Mouse (Mus musculus): Measurements from ENCODE around the gene Nek8. TPM values are rescaled to one million over a fixed set of nuclear protein-coding genes. Genes with fewer than 3 reads are reported as not detected.

The Nek8 gene
- polyA plus RNA-seq, 1 experiment from 2014 or later, result 18.3 TPM

Small RNA genes lying within 50 kb of the gene (microRNA-seq; reads per million reads assigned to microRNA genes)
- 0.70 reads per million for gene Mir7653

Other genes with a start within 250 kb of the Nek8 start
- 0.06 TPM in 1 of 2 replicates, not detected in the other for gene Sez6, start 245.9 kb downstream of the Nek8 start, polyA plus RNA-seq (2016; fragmentation: Nextera tagmentation; extraction: Ambion mirVana)
- gene Phf12, start 193.9 kb downstream of the Nek8 start, polyA plus RNA-seq (2016; fragmentation: Nextera tagmentation; extraction: Ambion mirVana), result 26.8 and 27.7 TPM in 2 replicates
- 19.0 and 20.4 TPM in 2 replicates for gene Dhrs13, start 144.4 kb downstream of the Nek8 start, polyA plus RNA-seq (2016; fragmentation: Nextera tagmentation; extraction: Ambion mirVana)
- 49.5 and 52.0 TPM in 2 replicates for gene Flot2, start 138.7 kb downstream of the Nek8 start, polyA plus RNA-seq (2016; fragmentation: Nextera tagmentation; extraction: Ambion mirVana)
- gene Eral1, start 96.3 kb downstream of the Nek8 start, polyA plus RNA-seq (2016; fragmentation: Nextera tagmentation; extraction: Ambion mirVana), result 39.2 and 41.0 TPM in 2 replicates
- gene Fam222b, start 82.0 kb downstream of the Nek8 start, polyA plus RNA-seq (2016; fragmentation: Nextera tagmentation; extraction: Ambion mirVana), result 12.7 and 14.5 TPM in 2 replicates
- gene Traf4, start 11.1 kb downstream of the Nek8 start, polyA plus RNA-seq (2016; fragmentation: Nextera tagmentation; extraction: Ambion mirVana), result 115 and 128 TPM in 2 replicates
- gene Tlcd1, start within 50 bp of the Nek8 start, polyA plus RNA-seq (2016; fragmentation: Nextera tagmentation; extraction: Ambion mirVana), result 11.6 and 11.9 TPM in 2 replicates
- gene Rpl23a, start 6.9 kb upstream of the Nek8 start, polyA plus RNA-seq (2016; fragmentation: Nextera tagmentation; extraction: Ambion mirVana), result 1,381 and 1,432 TPM in 2 replicates
- 149 and 157 TPM in 2 replicates for gene Rab34, start 11.8 kb upstream of the Nek8 start, polyA plus RNA-seq (2016; fragmentation: Nextera tagmentation; extraction: Ambion mirVana)
- 1.9 and 2.7 TPM in 2 replicates for gene Proca1, start 16.7 kb upstream of the Nek8 start, polyA plus RNA-seq (2016; fragmentation: Nextera tagmentation; extraction: Ambion mirVana)
- gene Sdf2, start 69.1 kb upstream of the Nek8 start, polyA plus RNA-seq (2016; fragmentation: Nextera tagmentation; extraction: Ambion mirVana), result 49.5 and 54.8 TPM in 2 replicates
- 36.8 and 42.2 TPM in 2 replicates for gene Supt6, start 69.3 kb upstream of the Nek8 start, polyA plus RNA-seq (2016; fragmentation: Nextera tagmentation; extraction: Ambion mirVana)
- 79.1 and 81.8 TPM in 2 replicates for gene 2610507B11Rik, start 85.1 kb upstream of the Nek8 start, polyA plus RNA-seq (2016; fragmentation: Nextera tagmentation; extraction: Ambion mirVana)
- 0.26 and 0.28 TPM in 2 replicates for gene BC030499, start 114.2 kb upstream of the Nek8 start, polyA plus RNA-seq (2016; fragmentation: Nextera tagmentation; extraction: Ambion mirVana)
- 55.3 and 63.6 TPM in 2 replicates for gene Spag5, start 124.9 kb upstream of the Nek8 start, polyA plus RNA-seq (2016; fragmentation: Nextera tagmentation; extraction: Ambion mirVana)
- gene Aldoc, start 146.3 kb upstream of the Nek8 start, polyA plus RNA-seq (2016; fragmentation: Nextera tagmentation; extraction: Ambion mirVana), result 4.0 and 5.0 TPM in 2 replicates
- 68.8 and 72.5 TPM in 2 replicates for gene Pigs, start 151.7 kb upstream of the Nek8 start, polyA plus RNA-seq (2016; fragmentation: Nextera tagmentation; extraction: Ambion mirVana)
- 94.8 and 96.3 TPM in 2 replicates for gene Unc119, start 166.8 kb upstream of the Nek8 start, polyA plus RNA-seq (2016; fragmentation: Nextera tagmentation; extraction: Ambion mirVana)
- gene Foxn1, start 209.9 kb upstream of the Nek8 start, polyA plus RNA-seq (2016; fragmentation: Nextera tagmentation; extraction: Ambion mirVana), result not detected in 2 replicates
- not detected in 2 replicates for gene Slc13a2, start 245.5 kb upstream of the Nek8 start, polyA plus RNA-seq (2016; fragmentation: Nextera tagmentation; extraction: Ambion mirVana)